Mouse (Mus musculus) myocyte (in vitro differentiated cells): ENCODE measurements around the gene Gm49776. TPM values are rescaled to one million over a fixed set of nuclear protein-coding genes. Genes with fewer than 3 reads are reported as not detected.

Source experiments
- H3K27me3 ChIP-seq: one replicate; pipeline ENCODE4 v1.6.1; 2011; ENCODE audit not compliant: control insufficient read depth, insufficient read depth, insufficient read length
- H3K36me3 ChIP-seq: one replicate; pipeline ENCODE4 v1.6.1; 2011; ENCODE audit not compliant: control insufficient read depth, insufficient read depth
- H3K4me2 ChIP-seq: one replicate; pipeline ENCODE4 v1.6.1; 2011; ENCODE audit warnings: low read depth, control low read depth
- H3K4me3 ChIP-seq: one replicate; pipeline ENCODE4 v1.5.1; 2011; ENCODE audit warnings: mild to moderate bottlenecking, control low read depth, moderate library complexity
- H3K79me2 ChIP-seq: one replicate; pipeline ENCODE4 v1.6.1; 2011; ENCODE audit not compliant: control insufficient read depth, insufficient read depth
- H3ac ChIP-seq: one replicate; pipeline ENCODE4 v1.6.1; 2011; ENCODE audit not compliant: control insufficient read depth, insufficient read length
- CEBPB ChIP-seq: IDR thresholded peaks from 2 replicates; pipeline ENCODE4 v1.6.1; 2011; ENCODE audit warnings: mild to moderate bottlenecking, moderate library complexity; ENCODE audit not compliant: poor library complexity, insufficient read depth, severe bottlenecking
- E2F4 ChIP-seq: IDR thresholded peaks from one replicate; pipeline ENCODE4 v1.6.1; 2011; ENCODE audit warnings: mild to moderate bottlenecking, control low read depth, moderate library complexity; ENCODE audit not compliant: insufficient read depth
- MAX ChIP-seq: IDR thresholded peaks from one replicate; pipeline ENCODE4 v1.6.1; 2011; ENCODE audit warnings: low read depth, mild to moderate bottlenecking, control low read depth
- MYOD1 ChIP-seq, 3 experiments: IDR thresholded peaks; one replicate each; pipeline ENCODE4 v1.6.1; 2011; ENCODE audit warnings: control low read depth in 2 of 3, low read depth in 2 of 3, mild to moderate bottlenecking in 2 of 3, moderate library complexity in 1 of 3; ENCODE audit not compliant: insufficient read length in 2 of 3, control insufficient read depth in 1 of 3
- MYOG ChIP-seq, 3 experiments: IDR thresholded peaks; one replicate each; pipeline ENCODE4 v1.6.1; 2011; ENCODE audit warnings: control low read depth in 2 of 3, low read depth in 2 of 3, mild to moderate bottlenecking in 2 of 3; ENCODE audit not compliant: insufficient read length in 2 of 3, control insufficient read depth in 1 of 3, insufficient read depth in 1 of 3
- POLR2A ChIP-seq: IDR thresholded peaks from one replicate; pipeline ENCODE4 v1.6.1; 2011; ENCODE audit warnings: low read depth, mild to moderate bottlenecking, control low read depth, moderate library complexity; ENCODE audit not compliant: insufficient read length
- POLR2AphosphoS2 ChIP-seq: IDR thresholded peaks from one replicate; pipeline ENCODE4 v1.6.1; 2011; ENCODE audit warnings: low read depth, control low read depth; ENCODE audit not compliant: insufficient read length
- REST ChIP-seq: IDR thresholded peaks from one replicate; pipeline ENCODE4 v1.6.1; 2011; ENCODE audit warnings: mild to moderate bottlenecking, control low read depth, moderate library complexity; ENCODE audit not compliant: insufficient read depth, insufficient read length
- SRF ChIP-seq: IDR thresholded peaks from one replicate; pipeline ENCODE4 v1.6.1; 2011; ENCODE audit warnings: low read depth; ENCODE audit not compliant: control insufficient read depth, insufficient read length
- TCF12 ChIP-seq: IDR thresholded peaks from one replicate; pipeline ENCODE4 v1.6.1; 2011; ENCODE audit warnings: mild to moderate bottlenecking, control low read depth; ENCODE audit not compliant: poor library complexity, insufficient read depth, severe bottlenecking
- TCF3 ChIP-seq: IDR thresholded peaks from one replicate; pipeline ENCODE4 v1.6.1; 2011; ENCODE audit warnings: low read depth, control low read depth; ENCODE audit not compliant: insufficient read length
- USF1 ChIP-seq: IDR thresholded peaks from one replicate; pipeline ENCODE4 v1.6.1; 2011; ENCODE audit warnings: low read depth, mild to moderate bottlenecking, control low read depth, moderate library complexity
- polyA plus RNA-seq: library from polyadenylated mRNA; unstranded; fragments of >200 nt; fragmentation: generic; extraction: Trizol; gene quantifications from one replicate; pipeline ENCODE4 v1.2.1, GENCODE M21; 2012; ENCODE audit warnings: missing spikeins

Gm49776 gene
- polyA plus RNA-seq, 1 experiment: 0.08 TPM

DNA sequence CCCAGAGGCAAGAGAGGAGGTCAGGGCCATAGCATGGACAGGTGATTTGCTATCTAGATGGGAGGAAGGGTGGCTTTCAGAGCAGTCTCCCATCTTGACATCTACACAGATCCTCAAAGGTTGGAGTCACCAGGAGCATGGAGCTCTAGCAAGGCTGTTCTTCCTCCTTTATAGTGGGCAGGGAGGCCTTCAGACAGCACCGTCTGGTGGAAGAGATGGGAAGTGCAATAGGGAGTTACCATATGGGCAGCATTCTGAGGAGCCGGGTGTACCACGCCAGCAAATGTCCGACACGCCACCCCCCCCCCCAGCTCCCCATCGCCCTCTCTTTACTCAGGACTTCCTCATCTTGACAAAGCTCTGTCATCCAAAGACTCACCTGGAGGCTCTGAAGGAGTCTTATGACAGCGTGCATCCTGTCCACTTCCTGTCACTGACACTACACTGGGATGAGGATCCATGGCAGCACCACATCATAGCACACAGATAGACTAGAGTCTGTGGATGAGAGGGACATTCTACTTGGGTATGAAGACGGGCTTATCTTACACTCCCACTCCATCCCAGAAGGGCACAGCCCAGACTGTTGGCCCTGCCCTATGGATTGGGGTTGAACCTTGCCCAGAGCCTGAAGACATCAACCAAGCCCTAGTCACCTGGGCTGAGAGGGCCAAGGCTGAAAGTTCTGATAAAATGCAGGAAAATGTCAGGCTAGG lies 47.3 kb downstream of the Gm49776 start:
- TF ChIP-seq MYOD1 (IDR thresholded peaks at IDR 0.05; ENCODE audit: control insufficient read depth in 1 of 3, insufficient read length in 2 of 3, low read depth in 2 of 3): no peak
- TF ChIP-seq MAX: no peak
- TF ChIP-seq REST: no peak
- TF ChIP-seq TCF3: no peak
- TF ChIP-seq E2F4: no peak
- TF ChIP-seq USF1: no peak
- TF ChIP-seq MYOG (IDR thresholded peaks at IDR 0.05; ENCODE audit: control insufficient read depth in 1 of 3, insufficient read depth in 1 of 3, insufficient read length in 2 of 3, low read depth in 2 of 3): no peak
- no peak for TF ChIP-seq SRF
- TF ChIP-seq TCF12: no peak
- Histone ChIP-seq H3K4me2 (no peak overlapping the region), H3K27me3 (peaks cover 46% of the 10 kb centered on the region), H3K36me3 (no peaks in the 10 kb centered on the region), H3K79me2 (no peaks in the 10 kb centered on the region), H3ac (no peak overlapping the region), H3K4me3 (no peak overlapping the region)

DNA sequence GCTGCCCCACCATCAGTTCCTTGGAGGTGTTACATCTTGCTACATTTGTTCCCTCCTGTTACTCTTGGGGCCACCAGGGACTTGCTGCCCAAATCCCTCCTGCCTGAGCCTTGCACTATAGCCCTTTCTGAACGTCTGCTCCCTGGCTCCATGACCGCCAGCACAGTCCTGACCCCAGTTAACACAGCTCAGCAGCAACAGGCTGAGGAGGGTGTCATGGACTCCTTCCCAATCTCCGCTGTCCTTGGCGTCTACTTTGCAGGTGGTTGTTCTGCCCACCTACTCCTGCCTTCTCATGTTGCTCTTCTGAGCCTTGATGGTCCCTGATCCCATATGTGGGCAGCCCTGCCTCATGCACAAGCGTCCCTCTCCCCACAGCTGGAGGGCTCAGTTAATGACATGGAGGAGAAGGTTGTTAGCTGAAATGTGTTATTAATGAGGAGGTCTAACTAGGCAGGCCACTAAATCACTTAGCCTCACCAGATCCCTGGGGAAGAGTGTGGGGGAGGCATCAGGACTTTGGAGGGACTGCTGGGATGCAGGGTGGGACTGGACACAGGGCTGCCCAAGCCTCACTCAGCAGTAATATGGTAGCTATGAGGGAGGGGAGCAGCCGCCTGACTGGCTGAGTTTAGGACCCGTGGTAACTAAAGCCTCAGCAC lies 54.6 kb downstream of the Gm49776 start:
- H3ac ChIP-seq: no peak overlapping the region
- H3K27me3 ChIP-seq: peaks cover 30% of the 10 kb centered on the region
- H3K36me3 ChIP-seq: no peaks in the 10 kb centered on the region
- H3K4me2 ChIP-seq: no peak overlapping the region
- H3K4me3 ChIP-seq: no peak overlapping the region
- no peaks in the 10 kb centered on the region for H3K79me2 ChIP-seq
- no peak for TF ChIP-seq CEBPB
- TF ChIP-seq TCF12: no peak
- no peak for TF ChIP-seq E2F4
- no peak for TF ChIP-seq TCF3
- TF ChIP-seq REST: no peak
- TF ChIP-seq USF1: no peak
- no peak for TF ChIP-seq MYOG (IDR thresholded peaks at IDR 0.05; ENCODE audit: control insufficient read depth in 1 of 3, insufficient read depth in 1 of 3, insufficient read length in 2 of 3, low read depth in 2 of 3)
- no peak for TF ChIP-seq POLR2A
- TF ChIP-seq POLR2AphosphoS2: no peak
- no peak for TF ChIP-seq SRF
- no peak for TF ChIP-seq MYOD1 (IDR thresholded peaks at IDR 0.05; ENCODE audit: control insufficient read depth in 1 of 3, insufficient read length in 2 of 3, low read depth in 2 of 3)
- no peak for TF ChIP-seq MAX

DNA sequence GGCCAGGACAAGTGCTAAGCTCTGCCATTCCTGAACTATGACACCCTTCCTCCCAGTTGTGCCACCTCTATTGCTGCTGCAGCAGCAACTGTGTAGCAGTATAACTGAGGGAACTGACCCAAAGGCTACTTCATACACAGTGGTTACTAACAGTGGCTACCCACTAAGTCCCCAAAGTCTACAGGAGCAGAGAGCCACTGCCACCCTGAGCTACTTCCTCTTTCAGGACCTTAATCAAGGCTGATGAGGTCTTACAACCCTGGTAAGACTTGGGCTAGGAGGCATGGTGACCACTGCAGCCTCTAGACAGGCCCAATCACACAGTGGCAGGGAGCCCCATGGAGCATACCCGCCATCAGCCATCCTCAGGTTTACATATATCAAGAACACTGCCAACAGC lies 56.1 kb downstream of the Gm49776 start:
- no peak overlapping the region for H3K4me3 ChIP-seq
- no peak overlapping the region for H3K4me2 ChIP-seq
- no peaks in the 10 kb centered on the region for H3K79me2 ChIP-seq
- no peaks in the 10 kb centered on the region for H3K36me3 ChIP-seq
- TF ChIP-seq CEBPB (no peak), REST (no peak), MYOD1 (IDR thresholded peaks at IDR 0.05; ENCODE audit: control insufficient read depth in 1 of 3, insufficient read length in 2 of 3, low read depth in 2 of 3) (no peak), POLR2AphosphoS2 (no peak), USF1 (no peak), SRF (no peak), MYOG (IDR thresholded peaks at IDR 0.05; ENCODE audit: control insufficient read depth in 1 of 3, insufficient read depth in 1 of 3, insufficient read length in 2 of 3, low read depth in 2 of 3) (no peak), TCF3 (no peak), POLR2A (no peak), MAX (no peak)
- H3K27me3 ChIP-seq: peaks cover 16% of the 10 kb centered on the region
- H3ac ChIP-seq: no peak overlapping the region

DNA sequence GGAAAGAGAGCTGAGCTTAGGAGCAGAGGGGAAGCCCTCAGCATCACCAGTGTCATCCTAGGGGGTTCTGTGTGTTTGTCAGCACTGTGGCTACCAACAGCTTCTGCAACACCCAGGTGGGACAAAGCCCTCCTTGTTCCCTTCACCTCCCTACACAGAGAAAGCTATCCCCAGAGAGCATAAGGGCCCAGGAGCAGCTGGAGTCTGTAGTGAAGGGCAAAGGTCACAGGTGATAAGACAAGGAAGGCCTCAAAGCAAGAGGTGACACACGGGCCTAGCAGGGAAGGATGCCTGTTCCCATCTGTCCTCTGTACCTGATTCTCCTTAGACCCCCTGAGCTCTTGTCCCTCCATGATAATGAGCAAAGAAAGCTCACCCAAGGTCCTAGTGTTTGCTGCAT lies 56.5 kb downstream of the Gm49776 start:
- Histone ChIP-seq H3K4me3 (no peak overlapping the region), H3K4me2 (no peak overlapping the region), H3K27me3 (peaks cover 12% of the 10 kb centered on the region), H3K36me3 (no peaks in the 10 kb centered on the region), H3ac (no peak overlapping the region), H3K79me2 (no peaks in the 10 kb centered on the region)
- no peak for TF ChIP-seq E2F4
- TF ChIP-seq REST: no peak
- TF ChIP-seq POLR2AphosphoS2: no peak
- TF ChIP-seq TCF3: no peak
- no peak for TF ChIP-seq MYOD1 (IDR thresholded peaks at IDR 0.05; ENCODE audit: control insufficient read depth in 1 of 3, insufficient read length in 2 of 3, low read depth in 2 of 3)
- no peak for TF ChIP-seq CEBPB
- TF ChIP-seq MYOG (IDR thresholded peaks at IDR 0.05; ENCODE audit: control insufficient read depth in 1 of 3, insufficient read depth in 1 of 3, insufficient read length in 2 of 3, low read depth in 2 of 3): no peak
- no peak for TF ChIP-seq SRF
- TF ChIP-seq MAX: no peak
- no peak for TF ChIP-seq USF1
- TF ChIP-seq POLR2A: no peak
- TF ChIP-seq TCF12: no peak
